Mouse (Mus musculus): ENCODE measurements around the gene Cntn4. TPM values are rescaled to one million over a fixed set of nuclear protein-coding genes. Genes with fewer than 3 reads are reported as not detected.

Gene Cntn4
- polyA plus RNA-seq, 1 experiment, result 0.15 TPM

DNA sequence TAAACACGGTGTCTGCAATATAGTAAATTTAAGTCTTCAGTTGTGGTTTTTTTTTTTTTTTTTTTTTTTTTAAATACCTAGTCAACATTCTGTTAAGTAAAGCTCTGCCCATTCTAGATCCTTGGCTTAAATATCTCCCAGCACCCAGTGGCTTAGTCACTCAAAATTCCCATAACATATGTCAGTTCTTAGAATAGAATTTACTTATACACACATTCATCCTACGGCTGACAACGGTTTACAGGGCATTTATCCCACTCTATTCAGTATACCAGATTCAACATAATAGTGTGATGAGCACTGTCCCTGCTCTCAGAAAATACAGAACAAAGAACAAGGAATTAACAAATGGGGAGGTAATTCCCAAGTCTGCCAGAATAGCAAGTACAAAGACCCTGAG, 939.6 kb downstream of the Cntn4 start:
- Histone ChIP-seq H3K4me3 (ENCODE audit: control insufficient read depth, low read depth, low read length) (no peak overlapping the region), H3K36me3 (ENCODE audit: control insufficient read depth, insufficient read depth, low read length) (no peaks in the 10 kb centered on the region), H3K27ac (ENCODE audit: control insufficient read depth, insufficient read depth, low read depth, low read length) (no peak overlapping the region), H3K4me1 (ENCODE audit: control insufficient read depth, insufficient read depth, low read length) (no peaks in the 10 kb centered on the region), H3K27me3 (ENCODE audit: control insufficient read depth, insufficient read depth, low read length) (no peaks in the 10 kb centered on the region)
- no peak for TF ChIP-seq POLR2A (IDR thresholded peaks at IDR 0.05; ENCODE audit: control insufficient read depth, low read depth, low read length)
- no peak for TF ChIP-seq CTCF (IDR thresholded peaks at IDR 0.05; ENCODE audit: control insufficient read depth, insufficient read depth, insufficient replicate concordance, low read depth, low read length)

DNA sequence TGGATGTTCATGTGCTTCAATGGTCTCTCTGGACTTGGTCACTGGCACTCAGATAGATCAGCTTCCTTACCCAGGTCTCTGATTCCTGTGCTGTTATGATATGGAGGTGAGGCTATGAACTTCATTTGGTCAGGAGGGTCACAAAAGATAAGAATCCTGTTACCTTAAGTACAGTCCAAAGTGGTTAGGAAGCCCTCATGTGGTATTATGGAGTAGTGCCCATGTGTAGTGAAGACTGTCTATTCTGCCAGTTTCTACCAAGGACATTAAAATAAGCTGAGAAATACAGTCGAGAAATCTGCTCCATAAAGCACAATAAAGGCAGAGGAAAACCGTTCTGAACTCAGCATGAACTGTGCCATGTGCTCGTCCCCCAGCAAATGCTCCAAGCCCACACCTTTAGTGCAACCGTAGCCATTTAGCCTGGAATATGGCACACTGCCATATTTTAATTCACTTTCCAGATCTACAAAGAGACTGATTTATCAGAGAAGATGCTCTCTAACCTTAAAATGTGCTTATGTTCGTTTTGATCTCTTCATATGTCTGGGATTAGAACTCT, 943.8 kb downstream of the Cntn4 start:
- H3K36me3 ChIP-seq (ENCODE audit: control insufficient read depth, insufficient read depth, low read length), result no peaks in the 10 kb centered on the region
- no peak for TF ChIP-seq CTCF (IDR thresholded peaks at IDR 0.05; ENCODE audit: control insufficient read depth, insufficient read depth, insufficient replicate concordance, low read depth, low read length)
- no peak for TF ChIP-seq POLR2A (IDR thresholded peaks at IDR 0.05; ENCODE audit: control insufficient read depth, low read depth, low read length)
- H3K4me1 ChIP-seq (ENCODE audit: control insufficient read depth, insufficient read depth, low read length), result no peaks in the 10 kb centered on the region
- H3K27ac ChIP-seq (ENCODE audit: control insufficient read depth, insufficient read depth, low read depth, low read length), result no peak overlapping the region
- H3K4me3 ChIP-seq (ENCODE audit: control insufficient read depth, low read depth, low read length), result no peak overlapping the region
- no peaks in the 10 kb centered on the region for H3K27me3 ChIP-seq (ENCODE audit: control insufficient read depth, insufficient read depth, low read length)

DNA sequence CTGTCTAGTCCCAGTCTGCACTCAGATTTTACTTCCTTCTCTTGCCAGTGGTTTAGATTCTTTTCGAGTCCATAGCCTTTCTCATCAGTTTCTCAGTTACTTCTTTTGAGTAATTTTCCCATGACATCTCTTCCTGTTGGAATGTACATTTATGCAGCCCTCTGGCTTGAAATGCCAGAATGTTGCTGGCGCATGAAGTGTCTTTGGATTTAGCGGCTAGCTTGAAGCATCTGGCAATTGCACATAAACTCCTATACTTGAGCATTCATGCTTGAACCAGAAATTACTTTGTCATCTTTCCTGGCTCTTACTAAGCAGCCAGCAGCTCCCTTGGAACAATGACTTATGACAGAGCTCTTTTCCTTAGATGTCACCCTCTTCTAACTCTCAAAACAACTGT, 965.6 kb downstream of the Cntn4 start:
- Histone ChIP-seq H3K4me3 (ENCODE audit: control insufficient read depth, low read depth, low read length) (no peak overlapping the region), H3K36me3 (ENCODE audit: control insufficient read depth, insufficient read depth, low read length) (no peaks in the 10 kb centered on the region), H3K27ac (ENCODE audit: control insufficient read depth, insufficient read depth, low read depth, low read length) (no peak overlapping the region), H3K27me3 (ENCODE audit: control insufficient read depth, insufficient read depth, low read length) (no peaks in the 10 kb centered on the region), H3K4me1 (ENCODE audit: control insufficient read depth, insufficient read depth, low read length) (no peaks in the 10 kb centered on the region)
- TF ChIP-seq POLR2A (IDR thresholded peaks at IDR 0.05; ENCODE audit: control insufficient read depth, low read depth, low read length), result no peak
- TF ChIP-seq CTCF (IDR thresholded peaks at IDR 0.05; ENCODE audit: control insufficient read depth, insufficient read depth, insufficient replicate concordance, low read depth, low read length), result no peak

DNA sequence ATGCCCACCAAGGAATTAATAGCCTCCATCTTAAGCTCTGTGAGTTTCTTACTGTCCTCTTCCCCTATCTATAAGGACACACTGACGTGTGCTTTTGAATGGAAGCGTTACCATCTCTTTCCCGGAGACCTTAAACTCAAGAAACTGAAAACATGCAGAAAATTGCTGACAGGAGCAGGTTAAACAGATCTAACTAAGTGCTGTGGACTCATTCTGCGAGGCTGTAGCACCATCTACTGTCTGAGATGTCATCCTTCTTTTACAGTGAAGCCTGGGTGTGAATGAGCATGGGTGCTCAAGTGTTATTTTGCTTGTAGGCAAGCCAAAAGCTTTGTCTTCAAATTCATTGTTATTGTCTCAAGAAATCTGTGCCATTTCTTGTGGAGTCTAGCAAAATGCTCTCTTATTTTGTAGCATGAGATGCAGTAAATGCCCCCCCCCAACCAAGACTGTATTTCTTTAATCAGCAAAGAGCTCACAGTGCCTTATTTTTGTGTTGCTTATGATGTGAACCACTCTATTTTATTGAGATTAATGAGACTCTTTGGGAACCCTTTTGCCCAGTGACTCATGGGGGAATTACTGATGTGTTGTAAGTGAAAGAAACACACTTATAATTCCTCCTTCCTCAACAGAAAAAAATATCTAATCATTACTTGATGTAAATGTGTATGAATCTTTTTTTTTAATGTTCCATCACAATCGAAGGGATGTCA, 968.2 kb downstream of the Cntn4 start:
- Histone ChIP-seq H3K27me3 (ENCODE audit: control insufficient read depth, insufficient read depth, low read length) (no peaks in the 10 kb centered on the region), H3K36me3 (ENCODE audit: control insufficient read depth, insufficient read depth, low read length) (no peaks in the 10 kb centered on the region), H3K4me1 (ENCODE audit: control insufficient read depth, insufficient read depth, low read length) (no peaks in the 10 kb centered on the region), H3K4me3 (ENCODE audit: control insufficient read depth, low read depth, low read length) (no peak overlapping the region), H3K27ac (ENCODE audit: control insufficient read depth, insufficient read depth, low read depth, low read length) (no peak overlapping the region)
- TF ChIP-seq POLR2A (IDR thresholded peaks at IDR 0.05; ENCODE audit: control insufficient read depth, low read depth, low read length) (no peak), CTCF (IDR thresholded peaks at IDR 0.05; ENCODE audit: control insufficient read depth, insufficient read depth, insufficient replicate concordance, low read depth, low read length) (no peak)

DNA sequence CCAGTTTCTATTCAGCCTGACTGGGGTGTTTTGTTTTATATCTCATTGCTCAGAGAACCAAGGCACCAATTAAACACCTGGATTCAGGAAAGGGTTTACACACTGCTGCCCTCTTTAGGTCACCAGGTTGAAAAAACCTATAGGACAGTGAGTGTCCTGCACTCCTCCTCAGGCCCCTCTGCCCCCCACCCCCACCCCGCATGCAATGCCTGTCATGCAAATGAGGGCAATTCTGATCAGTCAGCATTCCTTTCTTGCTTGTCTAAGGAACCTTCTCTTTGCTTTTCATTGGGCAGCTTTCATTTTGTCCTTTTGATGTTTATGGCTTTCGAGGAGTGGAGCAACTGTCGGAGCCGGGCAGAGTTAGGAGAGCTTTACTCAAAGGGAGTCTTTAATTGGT, 969.5 kb downstream of the Cntn4 start:
- Histone ChIP-seq H3K4me1 (ENCODE audit: control insufficient read depth, insufficient read depth, low read length) (no peaks in the 10 kb centered on the region), H3K27me3 (ENCODE audit: control insufficient read depth, insufficient read depth, low read length) (no peaks in the 10 kb centered on the region), H3K36me3 (ENCODE audit: control insufficient read depth, insufficient read depth, low read length) (no peaks in the 10 kb centered on the region), H3K27ac (ENCODE audit: control insufficient read depth, insufficient read depth, low read depth, low read length) (no peak overlapping the region), H3K4me3 (ENCODE audit: control insufficient read depth, low read depth, low read length) (no peak overlapping the region)
- TF ChIP-seq POLR2A (IDR thresholded peaks at IDR 0.05; ENCODE audit: control insufficient read depth, low read depth, low read length), result no peak
- TF ChIP-seq CTCF (IDR thresholded peaks at IDR 0.05; ENCODE audit: control insufficient read depth, insufficient read depth, insufficient replicate concordance, low read depth, low read length), result no peak

DNA sequence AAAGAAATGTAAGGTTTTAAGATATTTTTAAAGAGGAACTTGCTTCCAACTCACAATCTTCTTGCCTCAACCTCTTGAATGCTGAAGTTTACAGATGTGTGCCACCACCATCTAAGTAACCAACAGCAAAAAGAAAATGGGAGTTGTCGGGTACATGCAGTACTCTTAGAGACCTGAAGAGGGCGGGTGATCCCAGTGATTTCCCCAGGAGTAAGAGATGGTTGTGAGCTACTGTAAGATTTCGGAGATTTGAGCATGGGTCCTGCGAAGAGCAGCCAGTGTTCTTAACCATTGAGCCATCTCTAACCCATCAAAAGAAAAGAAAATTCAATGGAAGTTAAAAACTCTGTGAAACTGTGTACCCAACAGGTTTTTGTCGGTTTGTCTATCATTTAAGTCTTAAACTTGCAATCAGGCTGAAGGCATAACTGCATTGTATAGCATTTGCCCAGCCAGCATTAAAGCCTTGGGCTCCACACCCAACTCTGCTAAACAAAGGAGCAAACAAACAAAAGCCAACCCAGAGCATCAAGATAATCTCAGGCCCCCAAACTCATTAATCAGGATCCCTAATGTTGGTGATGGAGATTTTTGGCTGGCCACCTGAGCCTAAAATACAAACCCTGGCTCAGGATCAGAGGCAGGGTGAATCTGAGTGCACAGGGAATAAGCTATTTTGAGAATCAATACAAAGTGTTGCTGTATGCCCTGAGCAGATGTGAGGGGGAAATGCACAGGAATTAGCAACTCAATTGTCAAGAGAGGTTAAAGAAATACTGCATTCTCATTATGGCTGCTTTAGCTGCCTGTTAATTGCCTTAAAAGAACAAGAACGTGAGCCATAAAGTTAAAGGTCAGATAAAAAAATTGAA, 986.6 kb downstream of the Cntn4 start:
- H3K4me1 ChIP-seq (ENCODE audit: control insufficient read depth, insufficient read depth, low read length), result no peaks in the 10 kb centered on the region
- no peaks in the 10 kb centered on the region for H3K27me3 ChIP-seq (ENCODE audit: control insufficient read depth, insufficient read depth, low read length)
- TF ChIP-seq POLR2A (IDR thresholded peaks at IDR 0.05; ENCODE audit: control insufficient read depth, low read depth, low read length) (no peak), CTCF (IDR thresholded peaks at IDR 0.05; ENCODE audit: control insufficient read depth, insufficient read depth, insufficient replicate concordance, low read depth, low read length) (no peak)
- H3K4me3 ChIP-seq (ENCODE audit: control insufficient read depth, low read depth, low read length), result no peak overlapping the region
- H3K27ac ChIP-seq (ENCODE audit: control insufficient read depth, insufficient read depth, low read depth, low read length), result no peak overlapping the region
- H3K36me3 ChIP-seq (ENCODE audit: control insufficient read depth, insufficient read depth, low read length), result no peaks in the 10 kb centered on the region

DNA sequence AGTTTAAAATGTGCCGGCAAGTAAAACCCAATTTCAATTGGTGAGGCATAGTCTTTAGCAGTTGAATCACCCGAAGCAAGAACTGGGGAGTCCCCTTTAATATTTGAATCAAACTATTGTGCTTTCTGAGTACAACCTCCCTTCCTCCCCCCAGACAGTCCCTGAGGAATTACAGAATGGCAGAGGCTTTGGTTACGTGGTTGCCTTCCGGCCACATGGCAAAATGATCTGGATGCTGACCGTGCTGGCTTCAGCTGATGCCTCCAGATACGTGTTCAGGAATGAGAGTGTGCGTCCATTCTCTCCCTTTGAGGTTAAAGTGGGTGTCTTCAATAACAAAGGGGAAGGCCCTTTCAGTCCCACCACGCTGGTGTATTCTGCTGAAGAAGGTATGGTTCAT, 998.1 kb downstream of the Cntn4 start:
- H3K4me3 ChIP-seq (ENCODE audit: control insufficient read depth, low read depth, low read length), result no peak overlapping the region
- H3K27me3 ChIP-seq (ENCODE audit: control insufficient read depth, insufficient read depth, low read length), result no peaks in the 10 kb centered on the region
- TF ChIP-seq CTCF (IDR thresholded peaks at IDR 0.05; ENCODE audit: control insufficient read depth, insufficient read depth, insufficient replicate concordance, low read depth, low read length) (no peak), POLR2A (IDR thresholded peaks at IDR 0.05; ENCODE audit: control insufficient read depth, low read depth, low read length) (no peak)
- no peak overlapping the region for H3K27ac ChIP-seq (ENCODE audit: control insufficient read depth, insufficient read depth, low read depth, low read length)
- no peaks in the 10 kb centered on the region for H3K36me3 ChIP-seq (ENCODE audit: control insufficient read depth, insufficient read depth, low read length)
- H3K4me1 ChIP-seq (ENCODE audit: control insufficient read depth, insufficient read depth, low read length), result no peaks in the 10 kb centered on the region
